Mouse (Mus musculus) hindbrain, embryonic 13.5 days (tissue): ENCODE results near the gene Per1. TPM values are rescaled to one million over a fixed set of nuclear protein-coding genes. Genes with fewer than 3 reads are reported as not detected.
A peak's percentile ranks its signal among the peaks of the same experiment; 100 is the strongest.

Experiments used
- ATAC-seq: fragments of 200-750 bp; cut with Nextera tagmentation; 2 replicates; pipeline ENCODE4 v1.8.0; 2017; ENCODE audit warnings: moderate TSS enrichment; ENCODE audit not compliant: low FRiP score
- H3K27ac ChIP-seq: fragments of 300-500 bp; sonication (generic); 2 replicates; pipeline ENCODE4 v1.5.1; 2015; ENCODE audit warnings: inconsistent platforms, mild to moderate bottlenecking, moderate library complexity
- H3K27me3 ChIP-seq: fragments of 300-500 bp; sonication (generic); 2 replicates; pipeline ENCODE4 v1.6.1; 2015; ENCODE audit warnings: mild to moderate bottlenecking, inconsistent platforms
- H3K36me3 ChIP-seq: fragments of 300-500 bp; sonication (generic); 2 replicates; pipeline ENCODE4 v1.6.1; 2015; ENCODE audit warnings: mild to moderate bottlenecking, inconsistent platforms
- H3K4me1 ChIP-seq: fragments of 300-500 bp; sonication (generic); replicated peaks from 2 replicates; pipeline ENCODE4 v1.6.1; 2015; ENCODE audit warnings: inconsistent platforms
- H3K4me2 ChIP-seq: fragments of 300-500 bp; sonication (generic); 2 replicates; pipeline ENCODE4 v1.6.1; 2015; ENCODE audit warnings: inconsistent platforms, mild to moderate bottlenecking, moderate library complexity
- H3K4me3 ChIP-seq: fragments of 300-500 bp; sonication (generic); 2 replicates; pipeline ENCODE4 v1.5.1; 2015; ENCODE audit warnings: mild to moderate bottlenecking, inconsistent platforms
- H3K9ac ChIP-seq: fragments of 300-500 bp; sonication (generic); 2 replicates; pipeline ENCODE4 v1.6.1; 2015; ENCODE audit warnings: mild to moderate bottlenecking, inconsistent platforms
- H3K9me3 ChIP-seq: fragments of 300-500 bp; sonication (generic); 2 replicates; pipeline ENCODE4 v1.6.1; 2016; ENCODE audit warnings: inconsistent platforms
- WGBS: fragments of 180-500 bp; shearing (Covaris S2); methylation state at CpG from one replicate; pipeline ENCODE4 v1.1.7; 2015; 5-methylcytosine and 5-hydroxymethylcytosine counted together
- polyA plus RNA-seq: library from polyadenylated mRNA; unstranded; fragments of >200 nt; fragmentation: Nextera tagmentation; extraction: Ambion mirVana; gene quantifications from 2 replicates; pipeline ENCODE4 v1.2.1, GENCODE M21; 2015

Gene Per1
- polyA plus RNA-seq, 1 experiment from 2014 or later: 9.4 TPM

DNA sequence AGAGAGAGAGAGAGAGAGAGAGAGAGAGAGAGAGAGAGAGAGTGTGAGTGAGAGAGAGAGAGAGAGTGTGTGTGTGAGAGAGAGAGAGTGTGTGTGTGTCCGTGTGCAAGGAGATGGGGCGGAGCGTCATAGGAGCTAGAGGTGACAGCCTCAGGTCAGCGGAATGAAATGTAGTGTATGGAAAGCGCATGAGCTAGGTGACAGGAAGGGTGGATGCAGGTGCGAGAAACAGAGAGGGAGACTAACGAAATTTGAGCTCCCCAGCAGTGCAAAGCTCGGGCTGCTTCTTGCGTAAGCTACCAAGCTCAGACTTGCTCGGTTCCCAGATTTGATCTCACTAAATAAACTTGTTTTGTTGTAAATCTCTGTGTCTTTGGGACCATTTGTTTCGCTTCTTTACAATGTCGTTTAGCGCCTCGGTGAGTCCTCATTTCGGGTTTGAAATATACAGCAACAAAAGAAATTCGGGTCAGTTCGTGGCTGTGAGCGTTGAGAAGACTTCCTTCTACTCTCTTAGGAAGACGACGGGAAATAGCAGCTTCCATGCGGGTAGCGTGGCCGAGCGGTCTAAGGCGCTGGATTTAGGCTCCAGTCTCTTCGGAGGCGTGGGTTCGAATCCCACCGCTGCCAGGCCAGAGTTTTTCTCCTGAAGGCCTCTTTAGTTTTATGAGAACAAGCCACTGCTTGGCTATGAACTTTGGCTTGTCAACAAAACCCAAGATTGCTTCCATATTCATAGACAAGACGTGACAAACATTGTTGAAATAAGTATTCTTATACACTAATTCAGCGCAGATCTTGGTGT lies 28.9 kb downstream of the Per1 start:
- Histone ChIP-seq H3K4me3 (peak overlapping the region; percentile 76), H3K27me3 (peaks cover 43% of the 10 kb centered on the region), H3K27ac (peak overlapping the region; percentile 78), H3K9me3 (no peaks in the 10 kb centered on the region), H3K4me1 (peaks cover 52% of the 10 kb centered on the region), H3K9ac (peak overlapping the region; percentile 65), H3K36me3 (no peaks in the 10 kb centered on the region), H3K4me2 (peak overlapping the region; percentile 97)
- ATAC-seq: peak; percentile 69
- WGBS: under 1% methylated on average over 31 of the region's 31 CpGs

DNA sequence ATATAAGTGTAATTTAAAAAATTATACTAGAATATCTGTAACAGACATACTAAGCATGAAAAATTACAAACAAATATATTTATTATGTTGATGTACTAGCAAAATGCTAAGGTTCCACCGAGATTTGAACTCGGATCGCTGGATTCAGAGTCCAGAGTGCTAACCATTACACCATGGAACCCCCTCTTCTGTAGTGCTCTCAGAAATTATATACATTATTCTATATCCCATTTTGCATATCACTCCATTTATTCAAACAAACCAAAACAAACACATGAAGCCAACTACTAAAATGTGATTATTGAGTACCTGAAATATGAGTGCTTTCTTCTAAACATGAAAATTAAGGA lies 29.5 kb downstream of the Per1 start:
- 0% methylated on average over 3 of the region's 3 CpGs for WGBS
- Histone ChIP-seq H3K27ac (no peak overlapping the region), H3K9me3 (no peaks in the 10 kb centered on the region), H3K27me3 (peaks cover 45% of the 10 kb centered on the region), H3K4me3 (peak overlapping the region; percentile 76), H3K4me1 (peaks cover 46% of the 10 kb centered on the region), H3K9ac (no peak overlapping the region), H3K36me3 (no peaks in the 10 kb centered on the region), H3K4me2 (peak overlapping the region; percentile 97)
- peak; percentile 67 for ATAC-seq

DNA sequence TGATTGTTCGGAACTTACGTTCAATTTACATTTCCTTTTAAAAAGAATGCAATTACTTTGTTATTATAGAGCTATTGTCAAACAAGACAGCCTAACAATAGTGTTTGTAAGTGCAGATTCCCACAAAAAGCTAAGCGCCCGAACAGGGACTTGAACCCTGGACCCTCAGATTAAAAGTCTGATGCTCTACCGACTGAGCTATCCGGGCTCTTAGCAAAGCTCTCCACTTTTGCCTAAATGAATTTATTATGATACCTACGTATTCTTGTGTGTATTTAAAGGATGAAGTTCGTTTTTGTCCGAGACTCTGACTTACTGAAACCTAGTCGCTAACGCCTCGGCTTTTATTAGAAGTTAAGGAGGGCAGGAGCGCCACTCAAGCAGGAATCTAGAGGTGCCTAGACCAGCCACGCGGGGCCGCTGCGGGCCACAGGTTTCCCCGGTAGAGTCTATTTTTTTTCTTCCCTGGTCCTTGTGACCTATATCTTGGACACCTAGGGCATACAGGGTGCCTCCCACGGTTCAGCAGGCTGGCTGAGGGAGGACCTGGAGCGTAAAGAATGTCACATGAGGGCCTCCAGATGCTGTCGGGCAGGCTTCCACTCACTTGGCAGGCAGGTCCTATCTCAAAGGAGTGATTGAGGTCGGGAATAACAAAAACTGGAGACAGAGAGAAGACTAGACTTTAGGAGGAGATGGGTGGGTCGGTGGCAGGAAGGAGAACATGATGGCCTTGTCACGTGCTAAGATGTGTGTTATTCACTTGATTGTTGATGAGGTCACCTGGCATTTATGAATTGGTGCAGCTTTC lies 30.2 kb downstream of the Per1 start:
- peak; percentile 22 for ATAC-seq
- Histone ChIP-seq H3K9ac (peak overlapping the region; percentile 70), H3K27ac (peak overlapping the region; percentile 63), H3K4me3 (peak overlapping the region; percentile 51), H3K27me3 (peaks cover 44% of the 10 kb centered on the region), H3K4me2 (peak overlapping the region; percentile 73), H3K36me3 (no peaks in the 10 kb centered on the region), H3K4me1 (peaks cover 40% of the 10 kb centered on the region), H3K9me3 (no peaks in the 10 kb centered on the region)
- WGBS: under 1% methylated on average over 24 of the region's 24 CpGs

DNA sequence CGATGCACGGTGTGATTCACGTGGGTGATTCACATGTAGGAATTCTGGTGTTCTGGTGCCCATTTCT lies 30.7 kb downstream of the Per1 start, which contains the start of gene Aloxe3:
Gene Aloxe3 (plus strand): TSS at position 45 of the 67 bp plus-strand sequence.
- Histone ChIP-seq H3K4me1 (peaks cover 36% of the 10 kb centered on the region), H3K4me2 (peak within 1 kb of the TSS; percentile 73), H3K4me3 (peak within 1 kb of the TSS; percentile 51), H3K27ac (peak within 1 kb of the TSS; percentile 63), H3K9ac (peak within 1 kb of the TSS; percentile 70), H3K36me3 (no peaks in the 10 kb centered on the region), H3K27me3 (peaks cover 40% of the 10 kb centered on the region), H3K9me3 (no peaks in the 10 kb centered on the region)
- ATAC-seq: no peak
- WGBS: 0% methylated on average over 3 of the region's 3 CpGs

DNA sequence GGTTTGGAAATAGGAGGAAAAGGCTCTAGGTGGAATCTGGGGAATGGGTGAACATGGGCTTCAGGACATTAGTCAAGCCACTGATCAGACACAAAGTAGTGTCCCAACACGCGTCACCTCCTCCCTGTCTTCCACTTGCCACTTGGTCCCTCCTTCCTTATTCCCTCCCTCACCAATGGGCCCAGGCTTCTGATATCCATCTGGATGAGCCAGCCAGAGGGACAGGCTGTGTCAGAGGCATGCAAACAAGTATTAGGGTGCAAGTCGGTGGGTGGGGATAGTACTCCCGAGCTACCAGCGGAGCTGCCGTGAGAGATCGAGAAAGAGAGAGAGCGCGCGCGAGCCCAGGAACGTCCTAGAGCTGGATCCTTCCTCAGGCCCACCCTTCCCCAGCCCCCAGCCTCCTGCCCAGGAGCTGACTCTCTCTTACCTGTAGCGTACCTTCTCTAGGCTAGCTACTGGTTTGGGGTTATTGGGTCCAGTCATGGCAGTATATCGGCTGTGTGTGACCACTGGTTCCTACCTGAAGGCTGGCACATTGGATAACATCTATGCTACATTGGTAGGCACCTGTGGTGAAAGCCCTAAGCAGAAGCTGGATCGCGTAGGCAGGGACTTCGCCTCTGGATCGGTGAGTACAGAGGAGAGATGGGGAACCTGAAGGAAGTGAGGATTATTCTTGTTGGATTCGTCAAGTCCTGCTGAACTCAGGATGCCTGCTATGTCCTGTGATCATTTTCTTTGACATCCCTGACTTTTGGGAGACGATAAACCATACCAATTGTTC lies 31.1 kb downstream of the Per1 start:
- whole genome bisulfite sequencing: 13% methylated on average over 20 of the region's 20 CpGs
- Histone ChIP-seq H3K9me3 (no peaks in the 10 kb centered on the region), H3K27me3 (peaks cover 35% of the 10 kb centered on the region), H3K4me3 (peak overlapping the region; percentile 51), H3K4me2 (peak overlapping the region; percentile 73), H3K27ac (0 out of 2 replicates have a peak overlapping the region, but pooled peaks have one; percentile 40), H3K36me3 (no peaks in the 10 kb centered on the region), H3K4me1 (peaks cover 31% of the 10 kb centered on the region), H3K9ac (peak overlapping the region; percentile 70)
- ATAC-seq: no peak

DNA sequence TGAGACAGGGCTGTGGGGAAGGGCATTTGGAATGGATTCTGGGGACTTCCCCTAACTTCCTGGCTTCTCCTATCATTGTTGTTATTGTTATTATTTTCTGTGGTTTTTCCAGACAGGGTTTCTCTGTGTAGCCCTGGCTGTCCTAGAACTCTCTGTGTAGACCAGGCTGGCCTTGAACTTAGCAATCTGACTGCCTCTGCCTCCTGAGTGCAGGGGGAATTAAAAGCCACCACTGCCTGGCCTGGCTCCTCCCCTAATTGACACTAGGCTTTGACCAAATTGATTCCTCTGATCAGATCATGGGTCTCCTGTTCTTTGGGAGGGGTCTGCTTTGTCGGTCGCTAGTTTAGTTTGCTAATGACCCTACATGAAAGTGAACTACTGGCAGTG lies 31.7 kb downstream of the Per1 start:
- Histone ChIP-seq H3K4me2 (peak overlapping the region; percentile 73), H3K4me1 (peaks cover 26% of the 10 kb centered on the region), H3K27me3 (peaks cover 33% of the 10 kb centered on the region), H3K9me3 (no peaks in the 10 kb centered on the region), H3K36me3 (no peaks in the 10 kb centered on the region), H3K27ac (no peak overlapping the region), H3K9ac (peak overlapping the region; percentile 70; the same call in 1 of the 2 replicates), H3K4me3 (peak overlapping the region; percentile 51)
- ATAC-seq: no peak
- WGBS: 59% methylated on average over 2 of the region's 2 CpGs

DNA sequence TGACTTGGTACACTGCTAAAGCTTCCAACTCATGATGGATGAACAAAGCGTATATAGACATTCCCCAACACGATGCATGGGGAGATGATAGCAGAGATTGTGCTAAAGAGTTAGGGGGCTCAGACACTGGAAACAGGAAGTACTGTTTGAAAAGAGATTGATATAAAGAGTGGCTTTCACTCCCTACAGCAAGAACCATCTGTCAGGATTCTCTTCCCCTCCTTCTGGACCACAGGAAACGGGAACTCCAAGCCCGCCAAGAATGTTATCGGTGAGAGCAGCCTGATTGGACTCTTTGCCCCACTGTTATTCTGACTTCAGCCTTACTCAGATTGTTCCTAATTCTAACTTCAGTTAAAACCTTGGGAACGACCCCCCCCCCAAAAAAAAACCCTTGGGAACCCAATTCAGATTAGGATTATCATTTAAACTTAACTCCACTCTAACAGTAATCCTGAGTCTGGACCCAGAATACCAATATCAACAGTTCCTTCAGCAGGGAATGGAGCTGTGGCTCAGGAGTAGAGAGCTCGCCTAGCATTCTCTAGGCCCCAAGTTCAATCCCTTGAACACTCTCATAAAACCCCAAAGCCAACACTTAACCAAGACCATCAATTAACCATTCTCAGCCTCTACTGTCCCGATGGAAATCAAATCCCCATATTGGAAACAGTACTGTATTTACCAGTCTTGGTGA lies 33.6 kb downstream of the Per1 start:
- H3K4me2 ChIP-seq: no peak overlapping the region
- 76% methylated on average over 8 of the region's 8 CpGs for WGBS
- H3K9me3 ChIP-seq: no peaks in the 10 kb centered on the region
- no peak for ATAC-seq
- H3K27me3 ChIP-seq: peaks cover 49% of the 10 kb centered on the region
- no peaks in the 10 kb centered on the region for H3K36me3 ChIP-seq
- no peak overlapping the region for H3K9ac ChIP-seq
- no peak overlapping the region for H3K27ac ChIP-seq
- H3K4me1 ChIP-seq: peaks cover 17% of the 10 kb centered on the region
- no peak overlapping the region for H3K4me3 ChIP-seq

DNA sequence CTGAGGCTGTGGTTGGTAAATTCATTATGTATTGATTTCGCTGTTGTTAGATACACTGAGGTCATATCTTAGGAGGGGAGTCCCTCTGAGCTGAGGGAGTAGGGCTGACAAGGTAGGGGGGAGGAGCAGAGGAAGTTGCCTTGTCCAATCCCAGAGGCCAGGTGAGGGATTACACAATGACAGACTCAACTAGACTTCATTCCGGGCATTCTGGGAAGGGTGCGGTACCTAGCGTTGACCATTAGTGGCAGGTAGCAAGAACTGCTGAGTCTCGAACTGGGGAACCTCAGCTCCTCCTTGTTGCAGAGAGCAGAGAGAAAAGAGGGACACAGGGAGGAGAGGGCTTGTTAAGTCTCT lies 38.5 kb downstream of the Per1 start:
- Histone ChIP-seq H3K4me2 (peak overlapping the region; percentile 58), H3K4me1 (peaks cover 13% of the 10 kb centered on the region), H3K9me3 (no peaks in the 10 kb centered on the region), H3K27ac (no peak overlapping the region), H3K36me3 (no peaks in the 10 kb centered on the region), H3K27me3 (peaks cover 40% of the 10 kb centered on the region), H3K9ac (peak overlapping the region; percentile 64; the same call in 1 of the 2 replicates), H3K4me3 (peak overlapping the region; percentile 43)
- no peak; the same call in 1 of the 2 replicates for ATAC-seq
- WGBS: 19% methylated on average over 5 of the region's 5 CpGs

DNA sequence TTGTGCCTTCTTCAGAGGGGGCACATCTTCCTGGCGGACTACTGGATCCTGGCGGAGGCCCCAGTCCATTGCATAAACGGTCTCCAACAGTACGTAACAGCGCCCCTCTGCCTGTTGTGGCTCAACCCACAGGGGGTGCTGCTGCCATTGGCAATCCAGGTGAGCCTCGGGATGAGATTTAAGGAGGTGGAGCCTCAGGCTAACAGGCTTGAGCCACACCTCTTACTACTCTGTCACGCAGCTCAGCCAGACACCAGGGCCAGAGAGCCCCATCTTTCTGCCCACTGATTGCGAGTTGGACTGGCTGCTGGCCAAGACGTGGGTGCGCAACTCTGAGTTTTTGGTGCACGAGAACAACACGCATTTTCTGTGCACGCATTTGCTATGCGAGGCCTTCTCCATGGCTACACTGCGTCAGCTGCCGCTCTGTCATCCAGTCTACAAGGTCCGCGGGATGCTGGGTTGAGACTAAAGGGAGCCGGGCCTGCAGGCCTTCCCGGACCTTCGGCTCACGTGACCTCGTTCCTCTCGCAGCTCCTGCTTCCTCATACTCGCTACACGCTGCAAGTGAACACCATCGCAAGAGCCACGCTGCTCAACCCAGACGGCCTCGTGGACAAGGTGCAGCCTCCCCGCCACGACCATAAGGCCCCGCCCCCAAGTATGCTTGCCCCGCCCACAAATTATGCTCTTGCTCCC lies 39.1 kb downstream of the Per1 start:
- ATAC-seq: peak; percentile 78
- Histone ChIP-seq H3K9ac (peak overlapping the region; percentile 64), H3K4me3 (peak overlapping the region; percentile 43), H3K9me3 (no peaks in the 10 kb centered on the region), H3K27me3 (peaks cover 37% of the 10 kb centered on the region), H3K27ac (no peak overlapping the region; the same call in 1 of the 2 replicates), H3K36me3 (no peaks in the 10 kb centered on the region), H3K4me1 (peaks cover 13% of the 10 kb centered on the region), H3K4me2 (peak overlapping the region; percentile 58)
- 2% methylated on average over 34 of the region's 34 CpGs for WGBS

DNA sequence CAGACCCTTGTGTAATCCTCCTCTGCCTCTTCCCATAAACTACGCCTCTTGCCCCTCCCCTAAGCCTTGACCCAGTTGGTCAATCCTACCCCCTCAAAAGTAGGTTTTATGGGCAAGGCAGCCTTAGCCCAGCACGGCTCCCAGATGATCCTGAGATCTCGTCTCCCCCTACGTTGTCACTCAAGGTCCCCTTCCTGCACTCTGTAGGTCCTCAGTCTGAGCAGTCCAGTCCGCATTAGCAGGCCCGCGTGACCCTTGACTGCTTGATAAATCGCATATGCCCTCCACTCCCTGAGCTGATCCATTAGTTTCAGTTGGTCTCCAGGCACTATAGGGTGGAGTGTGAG lies 39.6 kb downstream of the Per1 start:
- ATAC-seq: 0 out of 2 replicates have a peak, but pooled peaks have one; percentile 15
- peak overlapping the region; percentile 58 for H3K4me2 ChIP-seq
- H3K4me1 ChIP-seq: peaks cover 13% of the 10 kb centered on the region
- no peak overlapping the region; the same call in 1 of the 2 replicates for H3K27ac ChIP-seq
- no peaks in the 10 kb centered on the region for H3K36me3 ChIP-seq
- H3K27me3 ChIP-seq: peaks cover 34% of the 10 kb centered on the region
- H3K9me3 ChIP-seq: no peaks in the 10 kb centered on the region
- 28% methylated on average over 8 of the region's 8 CpGs for WGBS
- peak overlapping the region; percentile 43 for H3K4me3 ChIP-seq
- H3K9ac ChIP-seq: peak overlapping the region; percentile 64

DNA sequence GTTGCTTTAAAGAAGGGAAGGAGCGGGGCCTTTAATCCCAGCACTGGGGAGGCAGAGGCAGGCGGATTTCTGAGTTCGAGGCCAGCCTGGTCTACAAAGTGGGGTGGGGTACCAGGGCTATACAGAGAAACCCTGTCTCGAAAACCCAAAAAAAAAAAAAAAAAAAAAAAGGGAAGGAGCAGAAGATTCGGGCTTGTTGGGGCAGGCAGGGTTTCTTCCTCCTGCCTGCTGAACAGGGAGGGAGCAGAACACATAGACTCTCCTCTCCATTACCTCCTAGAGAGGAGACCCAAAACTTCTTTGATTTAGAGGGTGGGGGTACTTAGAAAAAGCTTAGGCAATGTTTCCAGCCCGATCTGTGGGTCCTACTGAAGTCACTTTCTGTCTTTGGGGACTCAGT lies 40.3 kb downstream of the Per1 start:
- Histone ChIP-seq H3K9me3 (no peaks in the 10 kb centered on the region), H3K9ac (no peak overlapping the region), H3K4me2 (no peak overlapping the region), H3K27me3 (peaks cover 28% of the 10 kb centered on the region), H3K27ac (no peak overlapping the region), H3K4me1 (peaks cover 13% of the 10 kb centered on the region), H3K36me3 (no peaks in the 10 kb centered on the region), H3K4me3 (no peak overlapping the region)
- no peak for ATAC-seq
- 88% methylated on average over 6 of the region's 6 CpGs for WGBS
